Mouse (Mus musculus): Measurements from ENCODE around the gene Arhgef19. TPM values are rescaled to one million over a fixed set of nuclear protein-coding genes. Genes with fewer than 3 reads are reported as not detected.

The Arhgef19 gene
- 5.1 TPM for polyA plus RNA-seq (2014; fragmentation: Illumina TruSeq; extraction: RNeasy Lipid Tissue Mini Kit (QIAGEN cat#74804); ENCODE audit: insufficient read depth, low read depth, low replicate concordance)

DNA sequence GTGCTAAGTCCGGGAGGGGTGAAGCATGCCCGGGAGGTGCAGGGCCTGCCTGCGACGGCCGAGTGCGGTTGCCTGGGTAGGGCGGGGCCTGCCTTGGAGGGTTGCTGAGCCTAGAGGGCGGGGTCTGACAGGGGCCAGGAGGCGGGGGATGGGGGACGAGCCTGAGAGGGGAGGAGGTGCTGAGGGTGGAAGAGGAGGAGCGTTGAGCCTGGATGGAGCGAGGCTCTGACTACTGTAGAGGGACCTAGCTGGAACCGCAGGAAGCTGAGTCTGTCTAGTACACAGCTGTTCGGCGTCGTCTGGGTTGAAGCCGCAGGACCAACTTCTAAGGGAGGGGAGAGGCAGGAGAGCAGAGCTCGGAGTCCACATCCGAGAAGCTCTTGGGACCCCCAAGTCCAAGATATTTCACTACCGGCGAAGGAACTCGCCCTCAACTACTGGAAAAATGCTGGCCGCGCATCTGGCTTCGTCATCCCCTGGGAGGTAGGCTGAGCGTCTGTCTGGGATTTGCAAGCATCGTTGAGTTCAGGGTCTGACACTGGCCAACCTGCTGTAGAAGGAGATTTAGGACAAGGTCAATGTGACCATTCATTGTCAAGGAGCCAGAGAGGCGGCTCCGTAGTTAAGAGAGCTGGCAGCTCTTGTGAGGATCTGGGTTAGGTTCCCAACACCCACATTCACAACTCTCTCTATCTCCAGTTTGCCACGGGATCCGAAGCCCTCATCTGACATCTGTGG lies at the start of gene Arhgef19:
TSS of gene Arhgef19 (plus strand) at position 112 of the 738 bp plus-strand sequence.

DNA sequence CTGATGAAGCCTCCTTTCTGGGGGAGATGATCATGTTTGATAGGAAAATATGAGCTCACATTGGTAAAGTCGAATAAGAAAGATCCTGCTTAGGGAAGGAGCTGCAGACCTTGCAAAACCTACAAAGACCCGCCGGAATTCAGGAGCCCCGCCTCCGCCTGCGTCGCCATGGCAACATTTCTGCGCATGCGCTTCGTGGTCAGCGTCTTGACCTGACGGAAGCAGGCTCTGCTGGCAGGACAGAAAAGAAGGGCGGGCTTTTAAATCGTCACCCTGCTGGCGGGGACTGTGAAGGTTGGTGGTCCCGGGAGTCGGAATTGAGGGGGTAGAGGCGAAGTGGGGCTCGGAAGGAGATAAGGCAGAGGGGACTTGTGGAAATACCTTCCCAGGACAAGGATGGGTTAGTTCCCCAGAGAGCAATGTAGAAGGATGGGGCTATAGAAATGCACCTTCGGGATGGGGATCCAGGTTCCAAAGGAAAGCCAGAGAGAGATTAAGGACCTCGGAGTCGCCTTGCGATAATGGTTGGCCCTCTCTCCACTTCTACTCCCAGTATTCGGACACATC lies 25.4 kb upstream of the Arhgef19 start, which contains the start of gene Rsg1:
TSS of gene Rsg1 (plus strand) at position 187 of the 567 bp plus-strand sequence.

DNA sequence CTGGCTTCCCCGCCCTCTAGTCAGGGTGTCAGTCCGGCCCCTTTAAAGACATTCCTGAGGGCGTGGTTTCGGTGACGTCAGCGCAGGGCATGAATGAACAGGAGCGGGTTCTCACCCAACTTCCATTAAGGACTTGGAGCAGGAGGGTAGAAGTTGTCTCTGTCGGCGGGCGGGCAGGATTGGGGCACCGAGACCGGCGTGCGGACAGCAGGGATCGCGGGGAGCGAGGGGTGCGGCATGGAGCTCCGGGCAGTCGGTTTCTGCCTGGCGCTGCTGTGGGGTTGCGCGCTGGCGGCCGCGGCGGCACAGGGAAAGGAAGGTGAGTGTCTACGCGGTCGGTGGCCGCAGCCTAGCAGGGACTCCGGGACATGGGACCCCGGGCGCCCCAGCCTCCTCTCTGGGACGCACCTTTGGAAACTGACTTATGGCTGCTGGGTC lies 61.8 kb downstream of the Arhgef19 start, which contains the start of gene Epha2:
TSS of gene Epha2 (plus strand) at position 125 of the 438 bp plus-strand sequence.

Other genes with a start within 250 kb of the Arhgef19 start
- 71.8 TPM for gene Mfap2, start 229.1 kb upstream of the Arhgef19 start, polyA plus RNA-seq (2014; fragmentation: Illumina TruSeq; extraction: RNeasy Lipid Tissue Mini Kit (QIAGEN cat#74804); ENCODE audit: insufficient read depth, low read depth, low replicate concordance)
- gene Crocc, start 178.9 kb upstream of the Arhgef19 start, polyA plus RNA-seq (2014; fragmentation: Illumina TruSeq; extraction: RNeasy Lipid Tissue Mini Kit (QIAGEN cat#74804); ENCODE audit: insufficient read depth, low read depth, low replicate concordance): 5.1 TPM
- 54.8 TPM for gene Necap2, start 161.1 kb upstream of the Arhgef19 start, polyA plus RNA-seq (2014; fragmentation: Illumina TruSeq; extraction: RNeasy Lipid Tissue Mini Kit (QIAGEN cat#74804); ENCODE audit: insufficient read depth, low read depth, low replicate concordance)
- gene Spata21, start 151.2 kb upstream of the Arhgef19 start, polyA plus RNA-seq (2014; fragmentation: Illumina TruSeq; extraction: RNeasy Lipid Tissue Mini Kit (QIAGEN cat#74804); ENCODE audit: insufficient read depth, low read depth, low replicate concordance): not detected
- gene Szrd1, start 99.7 kb upstream of the Arhgef19 start, polyA plus RNA-seq (2014; fragmentation: Illumina TruSeq; extraction: RNeasy Lipid Tissue Mini Kit (QIAGEN cat#74804); ENCODE audit: insufficient read depth, low read depth, low replicate concordance): 56.3 TPM
- 4.7 TPM for gene Fbxo42, start 91.6 kb upstream of the Arhgef19 start, polyA plus RNA-seq (2014; fragmentation: Illumina TruSeq; extraction: RNeasy Lipid Tissue Mini Kit (QIAGEN cat#74804); ENCODE audit: insufficient read depth, low read depth, low replicate concordance)
- gene Rsg1, start 25.5 kb upstream of the Arhgef19 start, polyA plus RNA-seq (2014; fragmentation: Illumina TruSeq; extraction: RNeasy Lipid Tissue Mini Kit (QIAGEN cat#74804); ENCODE audit: insufficient read depth, low read depth, low replicate concordance): 0.23 TPM
- 17.4 TPM for gene Epha2, start 61.7 kb downstream of the Arhgef19 start, polyA plus RNA-seq (2014; fragmentation: Illumina TruSeq; extraction: RNeasy Lipid Tissue Mini Kit (QIAGEN cat#74804); ENCODE audit: insufficient read depth, low read depth, low replicate concordance)
- gene Fam131c, start 128.7 kb downstream of the Arhgef19 start, polyA plus RNA-seq (2014; fragmentation: Illumina TruSeq; extraction: RNeasy Lipid Tissue Mini Kit (QIAGEN cat#74804); ENCODE audit: insufficient read depth, low read depth, low replicate concordance): 0.87 TPM
- gene Clcnka, start 159.2 kb downstream of the Arhgef19 start, polyA plus RNA-seq (2014; fragmentation: Illumina TruSeq; extraction: RNeasy Lipid Tissue Mini Kit (QIAGEN cat#74804); ENCODE audit: insufficient read depth, low read depth, low replicate concordance): not detected
- not detected for gene Clcnkb, start 176.5 kb downstream of the Arhgef19 start, polyA plus RNA-seq (2014; fragmentation: Illumina TruSeq; extraction: RNeasy Lipid Tissue Mini Kit (QIAGEN cat#74804); ENCODE audit: insufficient read depth, low read depth, low replicate concordance)
- gene Hspb7, start 181.3 kb downstream of the Arhgef19 start, polyA plus RNA-seq (2014; fragmentation: Illumina TruSeq; extraction: RNeasy Lipid Tissue Mini Kit (QIAGEN cat#74804); ENCODE audit: insufficient read depth, low read depth, low replicate concordance): 11.0 TPM
- not detected for gene Srarp, start 196.6 kb downstream of the Arhgef19 start, polyA plus RNA-seq (2014; fragmentation: Illumina TruSeq; extraction: RNeasy Lipid Tissue Mini Kit (QIAGEN cat#74804); ENCODE audit: insufficient read depth, low read depth, low replicate concordance)
- 12.2 TPM for gene Zbtb17, start 205.2 kb downstream of the Arhgef19 start, polyA plus RNA-seq (2014; fragmentation: Illumina TruSeq; extraction: RNeasy Lipid Tissue Mini Kit (QIAGEN cat#74804); ENCODE audit: insufficient read depth, low read depth, low replicate concordance)

Data from lung, adult 10 weeks (tissue).